Mouse (Mus musculus): ENCODE results near the gene Carns1. TPM values are rescaled to one million over a fixed set of nuclear protein-coding genes. Genes with fewer than 3 reads are reported as not detected.
A peak's percentile ranks its signal among the peaks of the same experiment; 100 is the strongest.

The Carns1 gene
- polyA plus RNA-seq, 1 experiment from 2014 or later = 3.2 TPM

DNA sequence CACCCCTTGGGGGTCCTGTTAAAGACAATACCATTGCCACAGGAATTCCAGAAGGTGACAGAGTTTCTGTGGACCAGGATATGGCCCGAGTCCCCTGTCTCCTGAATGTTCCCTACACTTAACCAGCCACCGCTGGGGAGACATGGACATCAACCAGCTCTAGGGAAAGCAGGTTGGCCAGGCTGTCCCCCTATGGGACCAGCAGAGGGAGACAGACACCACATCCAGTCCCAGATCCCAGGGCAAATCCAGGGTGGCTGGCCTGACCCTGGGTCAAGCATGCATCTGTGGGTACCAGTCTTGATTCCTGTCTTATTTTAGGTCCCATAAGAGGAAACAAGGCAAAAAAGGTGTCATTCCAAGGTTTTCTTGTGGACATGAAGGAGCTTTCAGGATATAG is 31.7 kb upstream of the Carns1 start:
- Histone ChIP-seq H3K4me3 (ENCODE audit: low read depth, low read length) (no peak overlapping the region), H3K4me1 (replicated peaks; ENCODE audit: control insufficient read depth, insufficient read depth, low read length) (peaks cover 5% of the 10 kb centered on the region), H3K9me3 (ENCODE audit: control insufficient read depth, low read length) (no peaks in the 10 kb centered on the region), H3K4me2 (ENCODE audit: low read depth, low read length, severe bottlenecking) (no peak overlapping the region), H3K36me3 (ENCODE audit: control insufficient read depth, insufficient read depth, low read length) (no peaks in the 10 kb centered on the region), H3K27me3 (ENCODE audit: control insufficient read depth, insufficient read depth, low read length) (peaks cover 1% of the 10 kb centered on the region; the same call in 1 of the 2 replicates), H3K9ac (ENCODE audit: low read length) (no peak overlapping the region), H3K27ac (ENCODE audit: low read depth, low read length) (no peak overlapping the region)
- 0% methylated on average over 2 of the region's 2 CpGs for WGBS
- ATAC-seq (replicated peaks; ENCODE audit: low FRiP score) (no peak; the same call in 1 of the 2 replicates), DNase-seq (ENCODE audit: low spot score) (peak; percentile 85)

DNA sequence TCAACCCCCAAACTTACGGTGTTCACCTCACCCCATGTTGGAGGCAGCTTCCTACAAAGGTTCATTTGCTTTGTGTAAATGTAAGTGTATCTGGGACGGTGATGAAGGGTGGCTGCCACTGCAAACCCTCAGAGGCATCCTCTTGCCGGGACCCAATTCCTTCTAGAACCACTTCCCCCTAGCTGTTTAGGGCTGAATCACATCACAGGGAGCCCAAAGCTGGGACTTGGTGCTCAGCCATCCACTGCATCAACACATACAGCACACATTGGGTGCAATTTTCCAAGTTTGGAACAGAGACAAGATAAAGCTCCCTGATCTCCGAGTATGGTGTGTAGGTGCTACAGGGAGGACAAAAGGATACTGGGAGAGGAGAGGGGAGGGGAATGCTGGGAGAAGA is 29.6 kb upstream of the Carns1 start:
- Histone ChIP-seq H3K4me1 (replicated peaks; ENCODE audit: control insufficient read depth, insufficient read depth, low read length) (peaks cover 18% of the 10 kb centered on the region), H3K4me2 (ENCODE audit: low read depth, low read length, severe bottlenecking) (no peak overlapping the region), H3K4me3 (ENCODE audit: low read depth, low read length) (no peak overlapping the region), H3K27me3 (ENCODE audit: control insufficient read depth, insufficient read depth, low read length) (no peaks in the 10 kb centered on the region), H3K9ac (ENCODE audit: low read length) (no peak overlapping the region), H3K9me3 (ENCODE audit: control insufficient read depth, low read length) (no peaks in the 10 kb centered on the region), H3K36me3 (ENCODE audit: control insufficient read depth, insufficient read depth, low read length) (no peaks in the 10 kb centered on the region; the same call in 1 of the 2 replicates), H3K27ac (ENCODE audit: low read depth, low read length) (no peak overlapping the region)
- no peak for DNase-seq (ENCODE audit: low spot score)
- ATAC-seq (replicated peaks; ENCODE audit: low FRiP score) = no peak
- whole genome bisulfite sequencing = 64% methylated on average over 4 of the region's 4 CpGs

DNA sequence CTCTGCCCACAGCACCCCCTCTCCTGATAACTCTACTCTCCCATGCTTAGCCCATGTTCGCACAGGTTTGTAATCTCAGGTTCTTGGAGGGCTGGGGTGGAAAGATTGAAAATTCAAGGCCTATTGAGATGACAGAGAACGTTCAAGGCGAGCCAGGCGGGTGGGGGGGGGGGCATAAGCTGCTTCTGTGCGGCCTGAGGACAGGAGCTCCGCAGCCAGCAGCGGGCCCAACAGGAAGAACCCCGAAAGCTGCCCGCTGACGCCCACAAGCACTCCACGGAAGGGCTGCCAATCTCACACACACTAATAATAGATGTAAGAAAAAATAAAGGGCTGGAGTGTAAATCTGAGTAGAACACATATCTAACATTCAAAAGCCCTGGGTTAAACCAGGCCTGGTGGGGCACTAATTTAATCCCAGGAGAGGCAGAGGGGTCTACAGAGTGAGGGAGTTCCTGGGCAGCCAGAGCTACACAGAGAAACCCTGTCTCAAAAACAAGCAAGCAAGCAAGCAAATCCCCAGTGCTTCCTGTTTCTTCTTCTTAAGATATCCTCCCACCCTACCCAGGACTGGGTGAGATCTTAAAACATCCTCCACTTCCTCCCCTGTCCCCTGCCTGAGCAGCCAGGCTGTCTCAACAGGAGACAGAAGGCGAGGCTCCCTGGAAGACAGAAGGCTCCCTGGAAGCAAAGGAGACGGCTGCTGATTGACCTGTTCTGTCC is 28.5 kb upstream of the Carns1 start:
- Histone ChIP-seq H3K9me3 (ENCODE audit: control insufficient read depth, low read length) (no peaks in the 10 kb centered on the region), H3K4me1 (replicated peaks; ENCODE audit: control insufficient read depth, insufficient read depth, low read length) (peaks cover 18% of the 10 kb centered on the region), H3K27ac (ENCODE audit: low read depth, low read length) (no peak overlapping the region), H3K9ac (ENCODE audit: low read length) (no peak overlapping the region), H3K27me3 (ENCODE audit: control insufficient read depth, insufficient read depth, low read length) (no peaks in the 10 kb centered on the region), H3K36me3 (ENCODE audit: control insufficient read depth, insufficient read depth, low read length) (no peaks in the 10 kb centered on the region; the same call in 1 of the 2 replicates), H3K4me3 (ENCODE audit: low read depth, low read length) (no peak overlapping the region), H3K4me2 (ENCODE audit: low read depth, low read length, severe bottlenecking) (no peak overlapping the region)
- WGBS = 71% methylated on average over 13 of the region's 13 CpGs
- ATAC-seq (replicated peaks; ENCODE audit: low FRiP score) (no peak), DNase-seq (ENCODE audit: low spot score) (no peak)

DNA sequence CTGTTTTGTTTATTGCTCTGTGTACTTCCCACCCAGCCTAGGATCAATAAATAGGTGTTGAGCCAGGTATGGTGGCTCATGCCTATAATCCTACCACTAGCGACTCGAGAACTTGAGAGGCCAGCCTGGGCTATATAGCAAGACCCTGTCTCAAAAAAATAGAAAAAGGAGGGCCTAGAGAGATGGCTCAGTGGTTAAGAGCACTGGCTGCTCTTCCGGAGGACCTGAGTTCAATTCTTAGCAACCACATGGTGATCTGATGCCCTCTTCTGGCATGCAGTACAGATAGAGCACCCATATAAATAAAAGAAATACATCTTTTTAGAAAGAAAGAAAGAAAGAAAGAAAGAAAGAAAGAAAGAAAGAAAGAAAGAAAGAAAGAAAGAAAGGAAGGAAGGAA is 27.9 kb upstream of the Carns1 start:
- Histone ChIP-seq H3K4me1 (replicated peaks; ENCODE audit: control insufficient read depth, insufficient read depth, low read length) (peaks cover 18% of the 10 kb centered on the region), H3K4me3 (ENCODE audit: low read depth, low read length) (no peak overlapping the region), H3K36me3 (ENCODE audit: control insufficient read depth, insufficient read depth, low read length) (no peaks in the 10 kb centered on the region; the same call in 1 of the 2 replicates), H3K4me2 (ENCODE audit: low read depth, low read length, severe bottlenecking) (no peak overlapping the region), H3K9ac (ENCODE audit: low read length) (no peak overlapping the region), H3K9me3 (ENCODE audit: control insufficient read depth, low read length) (no peaks in the 10 kb centered on the region), H3K27ac (ENCODE audit: low read depth, low read length) (no peak overlapping the region), H3K27me3 (ENCODE audit: control insufficient read depth, insufficient read depth, low read length) (no peaks in the 10 kb centered on the region)
- ATAC-seq (replicated peaks; ENCODE audit: low FRiP score) (no peak), DNase-seq (ENCODE audit: low spot score) (no peak)
- 67% methylated on average over 3 of the region's 3 CpGs for WGBS

DNA sequence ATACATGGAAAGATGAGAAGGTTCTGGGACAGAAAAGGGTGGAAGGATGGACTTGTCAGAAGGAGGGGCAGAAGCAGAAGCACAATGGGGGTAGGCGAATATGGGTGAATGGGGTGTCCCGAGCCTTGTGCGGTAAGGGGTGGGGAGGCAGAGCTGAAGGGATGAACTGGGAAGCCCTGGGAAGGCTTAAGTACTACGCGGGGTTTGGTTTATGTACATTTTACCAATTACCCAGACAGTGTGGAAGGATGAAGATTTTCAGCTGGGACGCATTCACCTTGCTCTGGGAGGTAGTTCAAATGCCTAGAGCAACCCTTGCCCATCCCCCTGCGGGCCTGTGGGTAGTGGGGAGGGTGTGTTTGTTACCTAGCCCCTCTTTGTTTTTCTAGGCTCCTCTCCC is 26.9 kb upstream of the Carns1 start:
- DNase-seq (ENCODE audit: low spot score) (no peak), ATAC-seq (replicated peaks; ENCODE audit: low FRiP score) (no peak; the same call in 1 of the 2 replicates)
- Histone ChIP-seq H3K4me2 (ENCODE audit: low read depth, low read length, severe bottlenecking) (peak overlapping the region; percentile 97), H3K4me3 (ENCODE audit: low read depth, low read length) (peak overlapping the region; percentile 69), H3K9ac (ENCODE audit: low read length) (peak overlapping the region; percentile 88), H3K27ac (ENCODE audit: low read depth, low read length) (no peak overlapping the region), H3K9me3 (ENCODE audit: control insufficient read depth, low read length) (no peaks in the 10 kb centered on the region), H3K27me3 (ENCODE audit: control insufficient read depth, insufficient read depth, low read length) (no peaks in the 10 kb centered on the region), H3K4me1 (replicated peaks; ENCODE audit: control insufficient read depth, insufficient read depth, low read length) (peaks cover 18% of the 10 kb centered on the region), H3K36me3 (ENCODE audit: control insufficient read depth, insufficient read depth, low read length) (peaks cover 2% of the 10 kb centered on the region; the same call in 1 of the 2 replicates)
- WGBS = 23% methylated on average over 7 of the region's 7 CpGs

DNA sequence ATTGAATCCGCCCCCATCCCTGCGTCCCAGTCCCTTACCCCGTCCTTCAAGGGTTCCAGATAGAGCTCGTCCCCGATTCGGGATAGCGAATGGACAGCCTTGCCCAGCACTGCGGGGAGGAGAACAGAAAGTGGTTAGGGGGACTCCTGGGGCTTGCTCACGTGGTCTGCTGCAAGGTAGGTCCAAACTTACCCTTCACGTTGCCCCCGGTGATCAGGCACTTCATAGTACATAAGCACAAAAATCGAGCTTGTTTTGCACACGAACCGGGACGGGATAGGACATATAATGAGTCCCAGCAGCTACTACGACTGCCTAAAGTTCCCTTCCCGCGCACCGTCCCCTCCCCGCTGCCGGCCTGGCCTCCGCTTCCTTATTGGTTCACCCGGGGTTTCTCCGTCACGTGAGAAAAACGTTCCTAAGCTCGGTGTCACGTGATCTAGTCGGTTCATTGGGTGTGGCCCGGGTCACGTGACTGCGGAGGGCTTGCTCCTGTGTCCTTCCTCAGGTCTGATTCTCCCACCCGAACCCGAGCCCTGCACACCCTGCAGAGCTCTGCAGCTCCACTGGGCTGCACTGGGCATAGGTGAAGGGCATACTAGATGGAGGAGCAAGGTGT is 26.1 kb upstream of the Carns1 start, which contains the start of gene Rad9a:
TSS of gene Rad9a (minus strand) at position 372 of the 619 bp plus-strand sequence.
- WGBS = under 1% methylated on average over 34 of the region's 34 CpGs
- peak within 1 kb of the TSS; percentile 97 for H3K4me2 ChIP-seq (ENCODE audit: low read depth, low read length, severe bottlenecking)

DNA sequence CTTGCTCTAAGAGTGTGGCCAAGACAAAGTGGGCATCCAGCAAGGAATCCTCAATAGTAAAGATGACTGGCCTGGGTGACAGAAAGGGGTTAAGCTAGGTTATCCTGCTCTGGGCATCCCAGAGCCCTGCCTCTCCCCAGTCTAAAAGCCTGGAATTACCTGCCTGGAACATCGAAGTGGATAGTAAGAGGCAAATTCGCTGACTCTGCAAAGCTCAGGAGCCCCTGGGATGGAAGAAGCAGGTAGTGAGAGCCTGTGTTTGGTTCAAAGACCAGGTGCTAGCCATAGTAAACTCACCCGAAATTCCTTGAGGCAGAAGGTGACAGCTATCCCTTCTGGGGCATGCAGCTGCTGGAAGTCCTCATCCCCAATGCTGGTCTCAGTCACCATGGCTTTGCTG is 21.9 kb upstream of the Carns1 start:
- Histone ChIP-seq H3K4me1 (replicated peaks; ENCODE audit: control insufficient read depth, insufficient read depth, low read length) (peaks cover 23% of the 10 kb centered on the region), H3K9me3 (ENCODE audit: control insufficient read depth, low read length) (no peaks in the 10 kb centered on the region), H3K27ac (ENCODE audit: low read depth, low read length) (no peak overlapping the region), H3K4me3 (ENCODE audit: low read depth, low read length) (no peak overlapping the region), H3K36me3 (ENCODE audit: control insufficient read depth, insufficient read depth, low read length) (peaks cover 18% of the 10 kb centered on the region), H3K9ac (ENCODE audit: low read length) (no peak overlapping the region), H3K27me3 (ENCODE audit: control insufficient read depth, insufficient read depth, low read length) (no peaks in the 10 kb centered on the region), H3K4me2 (ENCODE audit: low read depth, low read length, severe bottlenecking) (no peak overlapping the region)
- 74% methylated on average over 3 of the region's 3 CpGs for WGBS
- ATAC-seq (replicated peaks; ENCODE audit: low FRiP score) (no peak), DNase-seq (ENCODE audit: low spot score) (no peak)

More for the DNA sequence above, 26.1 kb upstream of the Carns1 start, which contains the start of gene Rad9a:
- Histone ChIP-seq H3K4me3 (ENCODE audit: low read depth, low read length) (peak within 1 kb of the TSS; percentile 69), H3K27me3 (ENCODE audit: control insufficient read depth, insufficient read depth, low read length) (no peaks in the 10 kb centered on the region), H3K9ac (ENCODE audit: low read length) (peak within 1 kb of the TSS; percentile 88), H3K27ac (ENCODE audit: low read depth, low read length) (peak within 1 kb of the TSS; percentile 53; the same call in 1 of the 2 replicates), H3K36me3 (ENCODE audit: control insufficient read depth, insufficient read depth, low read length) (peaks cover 4% of the 10 kb centered on the region; the same call in 1 of the 2 replicates), H3K9me3 (ENCODE audit: control insufficient read depth, low read length) (no peaks in the 10 kb centered on the region), H3K4me1 (replicated peaks; ENCODE audit: control insufficient read depth, insufficient read depth, low read length) (peaks cover 18% of the 10 kb centered on the region)
- peak; percentile 89 for ATAC-seq (replicated peaks; ENCODE audit: low FRiP score)
- DNase-seq (ENCODE audit: low spot score) = peak; percentile 96

DNA sequence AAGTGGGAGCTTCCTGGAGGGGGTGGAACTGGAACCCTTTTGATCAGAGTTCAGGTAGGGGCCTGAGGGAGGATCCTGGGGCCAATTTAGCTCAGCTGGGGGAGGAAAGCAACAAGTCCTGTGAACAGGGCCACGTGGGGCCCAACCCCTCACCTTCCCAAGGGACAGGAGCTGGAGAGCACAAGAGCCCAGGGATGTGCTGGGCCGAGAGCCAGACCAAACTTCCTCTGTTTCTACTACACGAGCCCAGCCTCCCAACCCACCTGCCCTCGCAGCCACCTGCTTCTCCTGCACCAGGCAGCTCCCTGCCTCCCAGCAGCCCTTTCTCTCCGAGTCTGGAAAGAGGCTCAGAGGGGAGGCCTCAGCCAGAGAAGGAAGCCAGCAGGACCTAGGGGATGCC is 21.3 kb upstream of the Carns1 start:
- Histone ChIP-seq H3K27ac (ENCODE audit: low read depth, low read length) (no peak overlapping the region), H3K9ac (ENCODE audit: low read length) (no peak overlapping the region), H3K27me3 (ENCODE audit: control insufficient read depth, insufficient read depth, low read length) (no peaks in the 10 kb centered on the region), H3K36me3 (ENCODE audit: control insufficient read depth, insufficient read depth, low read length) (peaks cover 18% of the 10 kb centered on the region), H3K4me3 (ENCODE audit: low read depth, low read length) (no peak overlapping the region), H3K4me1 (replicated peaks; ENCODE audit: control insufficient read depth, insufficient read depth, low read length) (peaks cover 17% of the 10 kb centered on the region), H3K9me3 (ENCODE audit: control insufficient read depth, low read length) (no peaks in the 10 kb centered on the region), H3K4me2 (ENCODE audit: low read depth, low read length, severe bottlenecking) (no peak overlapping the region)
- DNase-seq (ENCODE audit: low spot score) = no peak
- no peak for ATAC-seq (replicated peaks; ENCODE audit: low FRiP score)
- WGBS = 72% methylated on average over 5 of the region's 5 CpGs

All from forebrain, embryonic 11.5 days (tissue).